Mouse (Mus musculus): ENCODE results near the gene Sec63. TPM values are rescaled to one million over a fixed set of nuclear protein-coding genes. Genes with fewer than 3 reads are reported as not detected.

Gene Sec63
- polyA plus RNA-seq, 1 experiment: 11.8 TPM

DNA sequence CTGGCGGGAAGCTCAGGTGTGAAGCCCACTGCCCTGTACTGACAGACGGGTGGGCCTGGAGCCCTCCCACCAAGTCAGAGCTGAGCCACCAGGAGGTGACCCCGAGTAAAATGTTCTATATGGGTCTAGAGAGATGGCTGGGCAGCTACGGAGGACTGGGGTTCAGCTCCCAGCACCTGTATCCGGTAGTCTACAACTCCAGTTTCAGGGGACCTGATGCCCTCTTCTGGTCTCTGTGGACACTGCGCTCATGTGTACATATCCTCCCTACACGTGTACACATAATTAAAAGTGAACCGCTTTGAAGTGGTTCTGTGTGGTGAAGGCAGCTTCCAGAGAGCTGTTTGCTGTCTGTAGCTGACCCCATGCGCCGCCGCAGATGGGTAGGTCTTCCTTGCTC is 78.7 kb downstream of the Sec63 start:
- no peak overlapping the region for H3K27ac ChIP-seq (ENCODE audit: insufficient read depth, low read depth, low read length)
- H3K4me3 ChIP-seq (ENCODE audit: insufficient read depth, low read depth, low read length): no peak overlapping the region
- 96% methylated on average over 11 of the region's 11 CpGs for WGBS
- DNase-seq: no peak
- no peak for TF ChIP-seq CTCF (conservative IDR thresholded peaks at IDR 0.05; ENCODE audit: insufficient read depth, insufficient read length, low read depth, low read length)
- no peak for TF ChIP-seq POLR2A (IDR thresholded peaks at IDR 0.05; ENCODE audit: low read depth, low read length)
- no peaks in the 10 kb centered on the region for H3K27me3 ChIP-seq (replicated peaks; ENCODE audit: control insufficient read depth, insufficient read depth, low read length)
- H3K4me1 ChIP-seq (ENCODE audit: control insufficient read depth, insufficient read depth, low read length): no peaks in the 10 kb centered on the region
- no peaks in the 10 kb centered on the region for H3K36me3 ChIP-seq (ENCODE audit: control insufficient read depth, insufficient read depth, low read length)

DNA sequence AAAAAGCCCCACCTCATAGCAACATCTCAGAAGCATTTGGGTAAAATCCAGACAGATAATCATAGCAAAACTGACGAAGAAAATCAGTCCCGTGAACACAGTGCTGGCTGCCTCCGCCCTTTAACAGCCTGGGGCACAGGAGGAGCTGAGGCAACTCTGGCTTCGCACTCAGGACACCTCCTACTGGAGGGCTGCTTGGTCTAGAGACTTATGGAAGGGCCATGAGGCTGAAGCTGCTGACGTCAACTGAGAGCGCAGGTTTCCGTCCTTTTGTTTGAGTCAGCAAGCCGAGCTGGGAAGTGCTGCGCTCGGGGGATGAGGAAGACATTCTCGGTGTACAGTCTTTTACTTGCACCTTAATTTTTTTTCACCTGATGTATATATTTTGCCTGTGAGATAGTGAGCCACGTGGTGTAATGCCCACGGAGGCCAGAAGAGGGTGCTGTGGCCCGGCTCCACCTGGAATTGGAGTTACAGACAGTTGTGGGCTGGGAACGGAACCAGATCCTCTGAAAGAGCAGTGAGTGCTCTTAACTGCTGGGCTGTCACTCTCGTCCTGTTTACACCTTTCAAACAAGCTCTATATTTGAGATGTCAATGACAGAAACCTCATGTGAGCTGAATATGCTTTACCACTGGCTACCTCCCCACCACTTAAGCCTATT is 80.4 kb downstream of the Sec63 start:
- no peaks in the 10 kb centered on the region for H3K36me3 ChIP-seq (ENCODE audit: control insufficient read depth, insufficient read depth, low read length)
- H3K27me3 ChIP-seq (replicated peaks; ENCODE audit: control insufficient read depth, insufficient read depth, low read length): no peaks in the 10 kb centered on the region
- no peak overlapping the region for H3K27ac ChIP-seq (ENCODE audit: insufficient read depth, low read depth, low read length)
- TF ChIP-seq CTCF (conservative IDR thresholded peaks at IDR 0.05; ENCODE audit: insufficient read depth, insufficient read length, low read depth, low read length) (peak; percentile 54), POLR2A (IDR thresholded peaks at IDR 0.05; ENCODE audit: low read depth, low read length) (no peak)
- H3K4me1 ChIP-seq (ENCODE audit: control insufficient read depth, insufficient read depth, low read length): no peaks in the 10 kb centered on the region
- 71% methylated on average over 16 of the region's 16 CpGs for WGBS
- no peak overlapping the region for H3K4me3 ChIP-seq (ENCODE audit: insufficient read depth, low read depth, low read length)
- DNase-seq: no peak

- peak; percentile 63 for DNase-seq
- Histone ChIP-seq H3K4me3 (ENCODE audit: insufficient read depth, low read depth, low read length) (no peak overlapping the region), H3K27me3 (replicated peaks; ENCODE audit: control insufficient read depth, insufficient read depth, low read length) (no peaks in the 10 kb centered on the region), H3K36me3 (ENCODE audit: control insufficient read depth, insufficient read depth, low read length) (no peaks in the 10 kb centered on the region), H3K4me1 (ENCODE audit: control insufficient read depth, insufficient read depth, low read length) (no peaks in the 10 kb centered on the region), H3K27ac (ENCODE audit: insufficient read depth, low read depth, low read length) (no peak overlapping the region)
- 13% methylated on average over 9 of the region's 9 CpGs for WGBS
- TF ChIP-seq POLR2A (IDR thresholded peaks at IDR 0.05; ENCODE audit: low read depth, low read length) (no peak), CTCF (conservative IDR thresholded peaks at IDR 0.05; ENCODE audit: insufficient read depth, insufficient read length, low read depth, low read length) (peak; percentile 82)
These were observed 81.1 kb downstream of the Sec63 start for GRCm38 (mm10) chr10:42842358-42842757.

- no peak overlapping the region for H3K27ac ChIP-seq (ENCODE audit: insufficient read depth, low read depth, low read length)
- DNase-seq: peak; percentile 55
- no peaks in the 10 kb centered on the region for H3K36me3 ChIP-seq (ENCODE audit: control insufficient read depth, insufficient read depth, low read length)
- TF ChIP-seq POLR2A (IDR thresholded peaks at IDR 0.05; ENCODE audit: low read depth, low read length) (no peak), CTCF (conservative IDR thresholded peaks at IDR 0.05; ENCODE audit: insufficient read depth, insufficient read length, low read depth, low read length) (no peak)
- no peak overlapping the region for H3K4me3 ChIP-seq (ENCODE audit: insufficient read depth, low read depth, low read length)
- WGBS: 22% methylated on average over 1 of the region's 1 CpGs
- no peaks in the 10 kb centered on the region for H3K27me3 ChIP-seq (replicated peaks; ENCODE audit: control insufficient read depth, insufficient read depth, low read length)
- H3K4me1 ChIP-seq (ENCODE audit: control insufficient read depth, insufficient read depth, low read length): no peaks in the 10 kb centered on the region
These were observed 82.1 kb downstream of the Sec63 start for GRCm38 (mm10) chr10:42843416-42843815.

DNA sequence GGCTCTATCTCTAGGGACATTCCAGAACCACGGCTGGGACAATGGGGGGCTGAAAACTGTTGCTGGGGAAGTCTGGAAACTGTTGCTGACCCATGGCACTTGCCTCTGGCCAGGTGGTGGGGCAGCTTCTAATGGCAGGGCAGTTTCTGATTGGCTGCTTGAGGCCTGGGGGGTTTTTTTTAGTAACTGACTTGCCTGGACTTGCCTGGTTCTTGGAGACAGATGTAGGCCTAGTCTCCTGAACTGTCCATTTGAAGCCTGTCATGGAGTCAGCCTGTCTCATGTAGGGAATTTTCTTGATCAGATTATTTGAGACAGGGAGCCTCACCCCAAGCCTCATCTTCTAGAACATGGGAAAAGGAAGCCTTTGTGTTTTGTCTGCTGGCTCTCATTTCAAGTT is 84.2 kb downstream of the Sec63 start:
- WGBS: 58% methylated on average over 1 of the region's 1 CpGs

GRCm38 (mm10) chr10:42848179-42849080 is 87.1 kb downstream of the Sec63 start:
- no peak overlapping the region for H3K4me3 ChIP-seq (ENCODE audit: insufficient read depth, low read depth, low read length)
- WGBS: 80% methylated on average over 13 of the region's 13 CpGs
- no peak for TF ChIP-seq POLR2A (IDR thresholded peaks at IDR 0.05; ENCODE audit: low read depth, low read length)
- TF ChIP-seq CTCF (conservative IDR thresholded peaks at IDR 0.05; ENCODE audit: insufficient read depth, insufficient read length, low read depth, low read length): no peak
- H3K27ac ChIP-seq (ENCODE audit: insufficient read depth, low read depth, low read length): no peak overlapping the region
- no peaks in the 10 kb centered on the region for H3K4me1 ChIP-seq (ENCODE audit: control insufficient read depth, insufficient read depth, low read length)
- no peak for DNase-seq
- no peaks in the 10 kb centered on the region for H3K27me3 ChIP-seq (replicated peaks; ENCODE audit: control insufficient read depth, insufficient read depth, low read length)
- no peaks in the 10 kb centered on the region for H3K36me3 ChIP-seq (ENCODE audit: control insufficient read depth, insufficient read depth, low read length)

More for the DNA sequence above, 84.2 kb downstream of the Sec63 start:
- no peaks in the 10 kb centered on the region for H3K27me3 ChIP-seq (replicated peaks; ENCODE audit: control insufficient read depth, insufficient read depth, low read length)
- no peak overlapping the region for H3K4me3 ChIP-seq (ENCODE audit: insufficient read depth, low read depth, low read length)
- no peak overlapping the region for H3K27ac ChIP-seq (ENCODE audit: insufficient read depth, low read depth, low read length)
- no peaks in the 10 kb centered on the region for H3K4me1 ChIP-seq (ENCODE audit: control insufficient read depth, insufficient read depth, low read length)
- no peaks in the 10 kb centered on the region for H3K36me3 ChIP-seq (ENCODE audit: control insufficient read depth, insufficient read depth, low read length)
- no peak for TF ChIP-seq POLR2A (IDR thresholded peaks at IDR 0.05; ENCODE audit: low read depth, low read length)
- no peak for TF ChIP-seq CTCF (conservative IDR thresholded peaks at IDR 0.05; ENCODE audit: insufficient read depth, insufficient read length, low read depth, low read length)
- no peak for DNase-seq

DNA sequence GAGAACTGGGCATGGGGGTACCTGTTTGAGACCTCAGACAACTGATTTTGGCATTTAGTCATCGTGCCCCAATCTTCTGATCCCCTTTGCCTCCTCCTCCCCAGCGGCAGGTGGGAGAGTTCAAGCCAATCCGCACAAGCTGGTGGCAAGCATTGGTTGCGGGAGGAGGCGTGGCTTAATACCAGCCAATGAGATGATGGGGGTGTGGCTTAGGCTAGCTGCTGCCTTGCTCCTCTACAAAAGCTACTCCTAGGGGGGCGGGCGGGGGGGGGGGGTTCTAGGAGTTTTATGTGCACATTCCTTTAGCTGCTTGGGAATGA is 87.7 kb downstream of the Sec63 start:
- no peaks in the 10 kb centered on the region for H3K4me1 ChIP-seq (ENCODE audit: control insufficient read depth, insufficient read depth, low read length)
- no peaks in the 10 kb centered on the region for H3K27me3 ChIP-seq (replicated peaks; ENCODE audit: control insufficient read depth, insufficient read depth, low read length)
- WGBS: 91% methylated on average over 7 of the region's 7 CpGs
- no peak for DNase-seq
- no peak overlapping the region for H3K4me3 ChIP-seq (ENCODE audit: insufficient read depth, low read depth, low read length)
- no peak overlapping the region for H3K27ac ChIP-seq (ENCODE audit: insufficient read depth, low read depth, low read length)
- TF ChIP-seq CTCF (conservative IDR thresholded peaks at IDR 0.05; ENCODE audit: insufficient read depth, insufficient read length, low read depth, low read length) (no peak), POLR2A (IDR thresholded peaks at IDR 0.05; ENCODE audit: low read depth, low read length) (no peak)
- no peaks in the 10 kb centered on the region for H3K36me3 ChIP-seq (ENCODE audit: control insufficient read depth, insufficient read depth, low read length)

Measured in kidney, adult 2 months (tissue).